Mouse (Mus musculus) limb, embryonic 15.5 days (tissue): Measurements from ENCODE around the gene Soat2. TPM values are rescaled to one million over a fixed set of nuclear protein-coding genes. Genes with fewer than 3 reads are reported as not detected.
A peak's percentile ranks its signal among the peaks of the same experiment; 100 is the strongest.

Experiments used
- ATAC-seq: fragments of 200-750 bp; cut with Nextera tagmentation; 2 replicates; pipeline ENCODE4 v1.8.0; 2017; ENCODE audit warnings: low read depth, moderate TSS enrichment; ENCODE audit not compliant: insufficient number of reproducible peaks, low FRiP score, low TSS enrichment
- H3K27ac ChIP-seq: fragments of 300-500 bp; sonication (generic); 2 replicates; pipeline ENCODE4 v1.5.1; 2015; ENCODE audit warnings: moderate library complexity, mild to moderate bottlenecking, inconsistent platforms
- H3K27me3 ChIP-seq: fragments of 300-500 bp; sonication (generic); 2 replicates; pipeline ENCODE4 v1.6.1; 2015; ENCODE audit warnings: inconsistent platforms
- H3K36me3 ChIP-seq: fragments of 300-500 bp; sonication (generic); 2 replicates; pipeline ENCODE4 v1.6.1; 2015; ENCODE audit warnings: inconsistent platforms
- H3K4me1 ChIP-seq: fragments of 300-500 bp; sonication (generic); 2 replicates; pipeline ENCODE4 v1.6.1; 2015; ENCODE audit warnings: inconsistent platforms
- H3K4me2 ChIP-seq: fragments of 300-500 bp; sonication (generic); 2 replicates; pipeline ENCODE4 v1.6.1; 2015; ENCODE audit warnings: mild to moderate bottlenecking, inconsistent platforms
- H3K4me3 ChIP-seq: fragments of 300-500 bp; sonication (generic); 2 replicates; pipeline ENCODE4 v1.5.1; 2015; ENCODE audit warnings: mild to moderate bottlenecking, inconsistent platforms
- H3K9ac ChIP-seq: fragments of 300-500 bp; sonication (generic); 2 replicates; pipeline ENCODE4 v1.6.1; 2015; ENCODE audit warnings: inconsistent platforms
- H3K9me3 ChIP-seq: fragments of 300-500 bp; sonication (generic); 2 replicates; pipeline ENCODE4 v1.6.1; 2016; ENCODE audit warnings: inconsistent platforms
- WGBS: fragments of 180-500 bp; shearing (Covaris S2); methylation state at CpG from one replicate; pipeline ENCODE4 v1.1.7; 2015; 5-methylcytosine and 5-hydroxymethylcytosine counted together
- polyA plus RNA-seq: library from polyadenylated mRNA; unstranded; fragments of >200 nt; fragmentation: Nextera tagmentation; extraction: Ambion mirVana; gene quantifications from 2 replicates; pipeline ENCODE4 v1.2.1, GENCODE M21; 2015

Soat2 gene
- polyA plus RNA-seq, 1 experiment from 2014 or later, result 0.81 TPM

DNA sequence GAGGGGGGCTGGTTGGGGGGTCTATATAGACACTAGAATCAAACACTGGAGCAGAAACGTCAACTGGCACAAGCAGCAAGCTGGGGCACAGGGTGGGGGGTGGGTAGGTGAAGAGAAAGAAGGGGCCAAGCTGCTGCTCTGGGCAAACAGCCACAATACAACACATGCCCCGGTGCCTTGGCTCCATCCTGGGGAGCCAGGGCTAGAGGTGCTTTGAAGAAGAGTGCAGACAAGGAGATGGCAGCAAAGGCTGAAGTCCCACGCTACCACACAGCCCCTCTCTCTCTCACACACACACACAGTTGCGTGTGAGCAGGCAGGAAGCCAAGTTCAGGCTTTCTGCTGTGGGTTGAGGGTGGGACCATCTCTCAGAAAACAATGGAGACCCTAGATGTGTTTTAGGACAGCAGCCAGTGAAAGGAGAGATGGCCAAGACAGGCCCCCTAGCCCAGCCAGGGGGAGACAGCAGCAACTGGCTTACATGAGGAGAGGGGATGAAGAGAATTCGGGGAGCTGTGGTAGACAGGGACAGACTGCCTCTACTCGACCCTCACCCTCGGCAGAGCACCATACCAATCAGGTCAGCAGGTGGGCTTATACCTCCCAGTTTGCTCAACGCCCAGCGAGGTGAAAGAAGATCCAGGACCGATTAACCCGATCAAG is 33.4 kb upstream of the Soat2 start:
- Histone ChIP-seq H3K27ac (peak overlapping the region; percentile 69), H3K4me2 (no peak overlapping the region), H3K36me3 (peaks cover 96% of the 10 kb centered on the region), H3K27me3 (no peaks in the 10 kb centered on the region), H3K4me1 (peaks cover 43% of the 10 kb centered on the region), H3K9me3 (no peaks in the 10 kb centered on the region), H3K9ac (no peak overlapping the region), H3K4me3 (no peak overlapping the region)
- 0 out of 2 replicates have a peak, but pooled peaks have one; percentile 10 for ATAC-seq
- WGBS, result 66% methylated on average over 11 of the region's 11 CpGs

DNA sequence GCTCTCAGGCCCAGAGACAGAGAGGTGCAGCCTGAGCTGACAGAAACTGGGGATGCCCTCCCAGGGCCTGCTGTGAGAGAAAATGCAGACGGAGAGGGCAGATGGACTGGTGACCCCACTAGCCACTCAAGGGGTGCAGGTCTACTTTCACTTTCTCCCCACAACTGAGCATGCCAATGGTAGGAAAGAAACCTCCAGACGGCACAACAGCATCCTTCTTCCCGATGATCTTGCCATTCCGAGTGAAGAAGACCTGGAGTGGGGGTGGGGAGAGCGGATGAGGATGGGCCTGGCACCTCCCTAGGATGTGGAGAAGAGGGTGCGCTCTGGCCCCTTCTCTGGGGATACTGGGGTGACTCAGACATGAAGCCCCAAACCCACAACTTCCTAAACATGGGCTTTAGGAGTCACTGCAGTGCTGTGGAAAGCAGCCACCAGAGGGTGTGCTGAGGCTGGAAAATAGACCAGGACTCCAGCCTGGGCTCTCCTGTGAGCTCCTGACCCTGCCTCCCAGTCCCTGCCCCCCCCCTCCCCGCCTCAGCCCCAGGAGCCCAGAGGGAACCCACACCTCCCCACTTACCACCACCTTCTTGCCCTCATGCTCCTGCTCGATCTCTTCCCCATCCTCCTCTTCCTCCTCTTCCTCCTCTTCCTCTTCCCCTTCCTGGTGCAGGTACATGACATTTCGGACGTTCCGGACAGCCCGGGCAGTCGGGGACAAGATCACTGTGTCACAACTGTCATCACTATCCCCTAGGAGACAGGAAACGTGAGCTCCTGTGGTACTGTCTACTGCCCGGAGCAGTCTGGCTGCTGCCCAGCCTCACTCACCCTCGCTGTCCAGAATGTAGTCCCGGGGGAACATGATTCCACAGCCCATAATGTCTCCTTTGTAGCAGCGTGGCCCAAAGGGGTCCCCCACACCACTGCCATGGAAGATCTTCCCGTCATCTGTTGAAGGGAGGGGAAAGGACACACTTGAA is 32.6 kb upstream of the Soat2 start:
- ATAC-seq, result no peak
- Histone ChIP-seq H3K4me1 (peaks cover 40% of the 10 kb centered on the region), H3K27ac (peak overlapping the region; percentile 69; the same call in 1 of the 2 replicates), H3K4me3 (no peak overlapping the region), H3K4me2 (no peak overlapping the region), H3K27me3 (no peaks in the 10 kb centered on the region), H3K9me3 (no peaks in the 10 kb centered on the region), H3K36me3 (peaks cover 94% of the 10 kb centered on the region), H3K9ac (no peak overlapping the region)
- 76% methylated on average over 19 of the region's 19 CpGs for WGBS

DNA sequence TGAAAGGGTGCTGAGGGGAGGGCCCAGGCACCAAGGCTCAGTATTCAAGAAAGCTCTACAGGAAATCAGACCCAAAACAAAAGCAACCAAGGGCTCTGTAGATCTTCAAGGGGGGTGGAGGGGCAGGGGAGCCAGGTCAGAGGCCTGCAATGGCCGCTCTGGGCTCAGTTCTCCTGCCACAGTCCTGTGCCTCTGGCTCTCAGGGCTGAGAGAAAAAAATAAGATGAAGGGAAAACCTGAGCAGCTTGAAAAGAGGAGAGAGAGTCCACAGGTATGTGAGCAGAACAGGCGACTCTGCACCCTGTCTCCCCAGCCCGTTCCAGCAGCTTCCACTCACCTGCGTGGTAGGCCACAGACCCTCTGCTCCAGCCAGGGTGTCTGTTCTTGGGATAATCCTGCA is 31.7 kb upstream of the Soat2 start:
- ATAC-seq, result no peak
- peaks cover 39% of the 10 kb centered on the region for H3K4me1 ChIP-seq
- H3K4me3 ChIP-seq, result no peak overlapping the region
- peaks cover 88% of the 10 kb centered on the region for H3K36me3 ChIP-seq
- H3K27ac ChIP-seq, result no peak overlapping the region
- no peak overlapping the region for H3K4me2 ChIP-seq
- H3K9me3 ChIP-seq, result no peaks in the 10 kb centered on the region
- H3K9ac ChIP-seq, result no peak overlapping the region
- H3K27me3 ChIP-seq, result no peaks in the 10 kb centered on the region
- 82% methylated on average over 4 of the region's 4 CpGs for WGBS

DNA sequence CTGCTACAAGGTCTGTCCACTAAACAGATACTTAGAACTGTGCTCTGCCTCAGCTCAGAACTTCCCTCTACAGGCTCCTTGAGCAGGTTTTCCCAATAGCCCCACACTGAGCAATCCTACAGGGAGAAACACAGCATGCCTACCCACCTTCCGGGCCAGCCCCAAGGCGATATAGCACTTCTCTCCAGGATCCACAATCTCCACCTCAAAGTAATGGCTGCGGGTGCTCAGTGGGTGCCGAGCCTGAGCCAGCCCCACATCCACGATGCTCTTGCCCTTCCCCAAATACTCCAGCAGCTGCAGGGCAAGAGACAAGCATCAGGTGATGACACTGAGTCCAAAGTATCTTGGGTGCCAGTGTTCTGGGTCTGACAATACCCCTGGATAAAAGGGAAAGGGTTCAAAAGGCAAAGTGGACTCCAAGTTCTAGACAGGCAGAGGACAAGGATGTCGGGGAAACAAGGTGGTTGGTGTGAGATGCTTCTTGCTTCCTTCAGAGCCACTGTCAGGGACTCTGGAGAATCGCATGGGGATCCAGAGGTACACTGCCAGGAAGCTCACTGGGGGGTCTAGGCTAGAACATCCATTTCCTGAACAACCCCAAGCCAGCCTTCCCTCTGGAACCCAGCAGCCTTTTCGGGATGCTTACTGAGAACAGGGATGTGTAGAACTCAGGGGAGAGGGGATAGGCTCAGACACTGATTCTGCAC is 31.1 kb upstream of the Soat2 start:
- WGBS, result 67% methylated on average over 8 of the region's 8 CpGs
- peaks cover 84% of the 10 kb centered on the region for H3K36me3 ChIP-seq
- H3K27me3 ChIP-seq, result no peaks in the 10 kb centered on the region
- ATAC-seq, result no peak
- H3K9me3 ChIP-seq, result no peaks in the 10 kb centered on the region
- H3K4me1 ChIP-seq, result peaks cover 39% of the 10 kb centered on the region
- H3K4me2 ChIP-seq, result no peak overlapping the region
- no peak overlapping the region for H3K27ac ChIP-seq
- no peak overlapping the region for H3K9ac ChIP-seq
- no peak overlapping the region for H3K4me3 ChIP-seq

DNA sequence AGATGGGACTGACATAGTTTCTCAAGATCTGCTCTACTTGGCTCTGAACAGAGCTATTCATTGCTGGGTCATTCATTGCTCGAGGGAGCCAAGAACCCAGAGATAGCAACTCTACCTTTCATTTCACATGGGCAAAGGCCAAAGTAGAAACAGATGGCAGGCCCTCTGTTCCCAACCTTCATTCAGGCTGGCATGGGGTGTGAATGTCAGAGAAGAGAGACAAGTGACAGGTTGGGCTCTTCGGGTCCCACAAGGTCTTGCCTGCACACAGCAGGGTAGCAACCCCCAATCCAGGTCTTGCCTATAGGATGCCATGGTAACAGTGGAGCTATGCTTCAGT is 30.5 kb upstream of the Soat2 start:
- H3K36me3 ChIP-seq, result peaks cover 84% of the 10 kb centered on the region
- no peak overlapping the region for H3K9ac ChIP-seq
- no peak overlapping the region for H3K4me2 ChIP-seq
- 61% methylated on average over 2 of the region's 2 CpGs for WGBS
- H3K27ac ChIP-seq, result no peak overlapping the region
- H3K4me1 ChIP-seq, result peaks cover 39% of the 10 kb centered on the region
- no peak for ATAC-seq
- no peak overlapping the region for H3K4me3 ChIP-seq
- H3K9me3 ChIP-seq, result no peaks in the 10 kb centered on the region
- H3K27me3 ChIP-seq, result no peaks in the 10 kb centered on the region

DNA sequence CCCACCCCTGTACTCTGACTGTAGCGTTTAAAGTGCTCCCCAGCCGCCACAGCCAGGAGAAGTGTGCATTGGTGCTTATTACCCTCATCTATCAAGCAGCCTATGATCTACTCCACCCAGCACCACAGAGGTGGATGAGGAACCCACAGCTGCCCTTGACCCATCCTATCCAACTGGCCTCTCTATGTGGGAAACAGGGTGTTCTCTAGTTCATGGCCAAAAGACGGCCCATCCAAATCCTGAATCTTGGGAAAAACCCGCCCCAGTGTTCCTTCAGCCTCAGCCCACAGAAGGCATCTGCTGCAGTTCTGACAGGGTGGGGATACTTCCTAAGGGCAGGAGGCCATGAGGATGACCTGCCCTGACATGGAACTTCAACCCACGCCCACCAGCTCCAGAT is 29.8 kb upstream of the Soat2 start:
- Histone ChIP-seq H3K4me2 (no peak overlapping the region), H3K36me3 (peaks cover 83% of the 10 kb centered on the region), H3K9me3 (no peaks in the 10 kb centered on the region), H3K4me3 (no peak overlapping the region), H3K9ac (no peak overlapping the region), H3K27me3 (no peaks in the 10 kb centered on the region), H3K27ac (no peak overlapping the region), H3K4me1 (peaks cover 36% of the 10 kb centered on the region)
- ATAC-seq, result no peak
- WGBS, result 78% methylated on average over 5 of the region's 5 CpGs

DNA sequence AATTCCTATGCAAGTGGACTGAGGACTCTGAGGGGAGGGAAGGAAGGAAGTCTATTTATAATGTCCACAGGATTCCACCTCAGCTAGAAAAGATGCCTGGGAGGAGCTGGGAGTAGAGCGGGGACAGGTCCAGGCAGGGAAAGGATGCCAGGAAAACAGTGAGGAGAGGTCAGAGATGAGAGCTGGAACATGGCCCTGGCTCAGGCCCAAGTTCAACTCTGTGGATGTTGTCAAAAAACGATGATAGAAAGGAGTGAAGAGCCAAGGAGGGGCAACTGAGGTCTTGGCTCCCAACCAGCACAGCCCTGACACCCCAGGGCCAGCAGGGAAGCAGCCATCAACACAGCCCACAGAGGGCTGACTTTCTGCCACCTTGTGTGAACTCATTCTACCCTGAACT is 24.0 kb upstream of the Soat2 start:
- H3K27ac ChIP-seq, result no peak overlapping the region; the same call in 1 of the 2 replicates
- H3K27me3 ChIP-seq, result no peaks in the 10 kb centered on the region
- H3K9me3 ChIP-seq, result no peaks in the 10 kb centered on the region
- no peak overlapping the region for H3K4me2 ChIP-seq
- WGBS, result 61% methylated on average over 2 of the region's 2 CpGs
- 0 out of 2 replicates have a peak, but pooled peaks cover 4% of the 10 kb centered on the region for H3K4me1 ChIP-seq
- no peak overlapping the region for H3K4me3 ChIP-seq
- ATAC-seq, result no peak
- peaks cover 81% of the 10 kb centered on the region for H3K36me3 ChIP-seq
- H3K9ac ChIP-seq, result no peak overlapping the region

DNA sequence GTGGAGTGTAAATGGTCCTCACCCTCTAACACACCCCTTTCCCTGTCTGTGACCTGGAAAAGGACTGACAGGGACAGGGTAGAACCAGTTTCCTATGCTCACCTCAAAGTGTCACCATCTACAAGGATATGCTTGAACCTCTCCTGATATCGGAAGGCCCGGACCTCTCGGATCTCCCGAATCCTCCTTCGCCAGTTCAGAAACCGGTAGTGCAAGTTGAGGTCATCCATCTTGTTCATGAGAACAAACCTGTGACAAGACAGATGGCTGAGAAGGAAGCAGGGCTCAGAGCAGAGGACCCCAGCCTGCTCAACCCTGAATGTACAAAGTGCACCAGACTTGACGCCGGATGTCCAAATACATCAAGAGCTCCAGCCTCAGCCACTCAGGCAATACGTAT is 17.0 kb upstream of the Soat2 start:
- Histone ChIP-seq H3K4me2 (no peak overlapping the region), H3K4me3 (no peak overlapping the region), H3K27ac (peak overlapping the region; percentile 38; the same call in 1 of the 2 replicates), H3K36me3 (peaks cover 51% of the 10 kb centered on the region), H3K27me3 (no peaks in the 10 kb centered on the region), H3K9me3 (no peaks in the 10 kb centered on the region), H3K4me1 (peaks cover 14% of the 10 kb centered on the region), H3K9ac (no peak overlapping the region)
- no peak for ATAC-seq
- 79% methylated on average over 9 of the region's 9 CpGs for WGBS

DNA sequence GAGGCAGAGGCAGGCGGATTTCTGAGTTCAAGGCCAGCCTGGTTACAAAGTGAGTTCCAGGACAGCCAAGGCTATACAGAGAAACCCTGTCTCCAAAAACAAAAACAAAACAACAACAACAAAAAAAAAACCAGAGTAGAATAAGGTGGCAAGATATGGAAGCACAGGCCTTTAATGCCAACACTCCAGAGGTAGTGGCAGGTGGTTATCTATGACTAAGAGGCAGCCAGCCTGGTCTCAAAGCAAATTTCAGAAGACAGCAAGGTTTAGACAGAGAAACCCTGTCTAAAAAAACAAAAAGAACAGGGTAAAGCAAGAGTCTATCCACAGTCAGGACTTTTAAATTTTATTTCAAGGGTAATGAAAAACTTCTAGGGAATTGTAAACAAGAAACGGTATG is 15.6 kb upstream of the Soat2 start:
- WGBS, result 77% methylated on average over 2 of the region's 2 CpGs
- H3K36me3 ChIP-seq, result peaks cover 37% of the 10 kb centered on the region
- 0 out of 2 replicates have a peak overlapping the region, but pooled peaks have one; percentile 85 for H3K4me3 ChIP-seq
- H3K4me1 ChIP-seq, result peaks cover 14% of the 10 kb centered on the region
- no peaks in the 10 kb centered on the region for H3K9me3 ChIP-seq
- no peak overlapping the region for H3K27ac ChIP-seq
- H3K4me2 ChIP-seq, result no peak overlapping the region
- no peak for ATAC-seq
- no peaks in the 10 kb centered on the region for H3K27me3 ChIP-seq
- no peak overlapping the region for H3K9ac ChIP-seq

DNA sequence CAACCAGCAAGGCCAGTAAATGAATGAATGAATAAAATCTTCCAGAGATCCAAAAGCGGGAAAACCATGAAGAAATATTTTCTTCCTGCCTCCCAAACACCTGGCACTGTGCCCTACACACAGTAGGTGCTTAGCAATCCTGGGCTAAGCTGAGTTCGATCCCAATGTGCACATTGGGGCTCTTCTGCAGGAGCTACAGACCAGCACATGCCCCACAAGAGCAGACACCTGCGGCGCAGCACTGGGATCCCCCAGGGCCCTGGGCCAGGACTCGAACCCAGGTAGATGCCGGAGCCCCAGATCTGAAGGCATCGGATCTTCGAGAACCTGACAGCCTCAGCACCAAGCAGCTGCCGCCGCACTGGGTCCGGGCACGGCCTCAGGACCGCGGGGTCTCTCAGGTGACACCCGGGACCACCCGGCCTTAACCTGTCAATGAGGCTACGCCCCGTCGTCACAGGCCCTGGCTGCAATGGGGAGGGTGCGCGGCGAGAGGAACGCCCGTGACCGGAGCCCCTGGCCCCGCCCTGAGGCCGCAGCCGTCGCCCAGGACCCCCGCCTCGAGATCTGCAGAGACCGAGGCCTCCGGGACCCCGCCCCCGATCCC is 14.7 kb upstream of the Soat2 start:
- H3K27ac ChIP-seq, result peak overlapping the region; percentile 80
- 2% methylated on average over 35 of the region's 35 CpGs for WGBS
- H3K4me3 ChIP-seq, result peak overlapping the region; percentile 85
- H3K4me2 ChIP-seq, result peak overlapping the region; percentile 79
- peak overlapping the region; percentile 72 for H3K9ac ChIP-seq
- 0 out of 2 replicates have a peak, but pooled peaks have one; percentile 2 for ATAC-seq
- H3K36me3 ChIP-seq, result peaks cover 28% of the 10 kb centered on the region
- H3K27me3 ChIP-seq, result no peaks in the 10 kb centered on the region
- peaks cover 14% of the 10 kb centered on the region for H3K4me1 ChIP-seq
- H3K9me3 ChIP-seq, result no peaks in the 10 kb centered on the region

DNA sequence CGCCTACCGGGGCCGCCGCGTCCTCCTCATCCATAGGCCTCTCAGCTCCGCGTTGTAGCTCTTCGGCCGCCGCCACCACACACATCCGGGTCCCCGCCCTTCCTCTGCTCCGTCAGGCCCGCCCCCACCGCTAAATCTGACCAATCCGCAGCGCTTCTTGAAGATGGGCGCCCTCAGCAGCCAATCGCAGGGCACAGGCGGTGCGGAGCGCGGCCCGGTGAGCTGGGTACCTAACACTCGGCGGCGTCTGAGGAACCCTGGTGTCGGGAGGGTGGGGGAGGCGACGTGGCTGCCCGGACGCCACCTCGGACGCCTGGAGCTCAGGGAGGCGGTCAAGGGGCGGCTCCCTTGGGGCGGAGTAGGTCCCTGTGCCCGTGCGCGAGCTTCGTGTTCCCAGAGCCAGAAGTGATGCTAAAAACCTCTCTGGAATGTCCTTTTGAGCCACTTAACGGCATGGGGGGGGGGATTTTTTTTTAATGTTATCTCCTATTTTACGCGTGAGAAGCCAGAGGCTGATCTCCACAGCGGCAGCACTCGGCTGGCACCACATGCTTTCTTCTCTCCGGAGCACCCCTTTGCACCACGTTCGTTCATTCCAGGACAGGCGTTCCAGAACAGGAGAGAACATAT is 14.1 kb upstream of the Soat2 start, which contains the start of gene Spryd3:
Spryd3 (minus strand) TSS at position 106 of the 630 bp plus-strand sequence.
- Histone ChIP-seq H3K27me3 (no peaks in the 10 kb centered on the region), H3K9ac (peak within 1 kb of the TSS; percentile 72), H3K27ac (peak within 1 kb of the TSS; percentile 82), H3K4me1 (peaks cover 14% of the 10 kb centered on the region), H3K9me3 (no peaks in the 10 kb centered on the region), H3K36me3 (peaks cover 22% of the 10 kb centered on the region), H3K4me3 (peak within 1 kb of the TSS; percentile 85), H3K4me2 (peak within 1 kb of the TSS; percentile 79)
- ATAC-seq, result peak; percentile 98
- WGBS, result under 1% methylated on average over 50 of the region's 50 CpGs
